Mouse (Mus musculus): ENCODE results near the gene Tor1aip1.

- TF ChIP-seq CTCF (IDR thresholded peaks at IDR 0.05; ENCODE audit: extremely low read depth, insufficient read length, insufficient replicate concordance, low read depth, low read length) (no peak), POLR2A (IDR thresholded peaks at IDR 0.05; ENCODE audit: low read depth, low read length) (no peak)
Observed at GRCm38 (mm10) chr1:156041451-156042241, 5.4 kb upstream of the Tor1aip1 start.
